Mouse (Mus musculus) erythroblast, embryonic 14.5 days (primary cell): Measurements from ENCODE around the gene Hk1.

ENCODE experiments used
- GATA1 ChIP-seq: IDR thresholded peaks from 2 replicates; pipeline ENCODE4 v1.6.1; 2012; ENCODE audit warnings: low read length, inconsistent platforms, mixed read lengths
- TAL1 ChIP-seq: IDR thresholded peaks from 3 replicates; pipeline ENCODE4 v1.6.1; 2012; ENCODE audit warnings: low read length, inconsistent platforms, mixed read lengths

- TF ChIP-seq GATA1 = no peak
- TF ChIP-seq TAL1 = no peak
These were observed 121.4 kb downstream of the Hk1 start for GRCm38 (mm10) chr10:62258298-62258697.
